Mouse (Mus musculus): Measurements from ENCODE around the gene Gm26741.

DNA sequence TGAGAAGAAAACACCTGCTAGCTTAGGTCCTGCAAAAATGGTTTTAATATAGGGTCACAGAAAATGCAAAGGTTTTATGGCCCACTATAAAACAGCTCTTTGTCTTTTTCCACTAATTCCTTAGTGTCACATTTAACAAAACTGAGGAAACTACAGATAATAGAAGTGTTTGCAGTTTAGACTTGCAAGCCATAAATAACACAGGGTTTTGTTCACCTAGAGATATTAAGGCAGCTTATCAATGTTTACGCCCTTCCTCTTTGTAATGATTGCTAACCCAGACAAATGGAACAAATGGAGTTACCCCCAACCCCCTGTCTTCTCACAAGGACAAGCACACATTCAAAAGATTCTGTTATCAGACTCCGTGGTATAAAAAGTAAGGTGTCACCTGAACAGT, 32.6 kb downstream of the Gm26741 start:
- TF ChIP-seq USF1 (IDR thresholded peaks at IDR 0.05; ENCODE audit: low read depth) (no peak), POLR2AphosphoS2 (IDR thresholded peaks at IDR 0.05; ENCODE audit: insufficient read length, low read depth) (no peak), TCF12 (IDR thresholded peaks at IDR 0.05; ENCODE audit: insufficient read depth, poor library complexity, severe bottlenecking) (no peak), POLR2A (IDR thresholded peaks at IDR 0.05; ENCODE audit: insufficient read length, low read depth) (no peak), MAX (IDR thresholded peaks at IDR 0.05; ENCODE audit: low read depth) (no peak), TCF3 (IDR thresholded peaks at IDR 0.05; ENCODE audit: insufficient read length, low read depth) (no peak), E2F4 (IDR thresholded peaks at IDR 0.05; ENCODE audit: insufficient read depth) (no peak)
